Mouse (Mus musculus) adrenal gland, adult (tissue): ENCODE results near the gene Arpc5l.

Experiments
- DNase-seq, 2 experiments: peaks; one replicate each; pipeline ENCODE4 v3.0.0; 2022 to 2023; ENCODE audit warnings: low spot score in 1 of 2; ENCODE audit not compliant: inconsistent age in 2 of 2

Arpc5l gene

GRCm38 (mm10) chr2:39064687-39065399, 59.7 kb downstream of the Arpc5l start:
- DNase-seq = no peak
